Mouse (Mus musculus) cerebellum, adult 2 months (tissue): Measurements from ENCODE around the gene Lin9. TPM values are rescaled to one million over a fixed set of nuclear protein-coding genes. Genes with fewer than 3 reads are reported as not detected.
A peak's percentile ranks its signal among the peaks of the same experiment; 100 is the strongest.

Experiments
- DNase-seq, 2 experiments: peaks; one replicate each; pipeline ENCODE4 v3.0.0; 2021
- H3K27ac ChIP-seq: fragments of 200-500 bp; 2 replicates; pipeline ENCODE4 v1.5.1; 2012; ENCODE audit warnings: low read length, control low read depth, inconsistent platforms; ENCODE audit not compliant: insufficient read depth
- H3K27me3 ChIP-seq: fragments of 200-500 bp; 2 replicates; pipeline ENCODE4 v1.6.1; 2012; ENCODE audit warnings: inconsistent platforms, mild to moderate bottlenecking, low read length, moderate library complexity; ENCODE audit not compliant: control insufficient read depth, insufficient read depth
- H3K4me1 ChIP-seq: fragments of 200-500 bp; 2 replicates; pipeline ENCODE4 v1.6.1; 2011; ENCODE audit warnings: low read length; ENCODE audit not compliant: control insufficient read depth, insufficient read depth
- H3K4me3 ChIP-seq: fragments of 200-500 bp; replicated peaks from 2 replicates; pipeline ENCODE3; 2011; ENCODE audit warnings: mild to moderate bottlenecking, low read depth, low read length, control low read depth; ENCODE audit not compliant: insufficient read depth
- CTCF ChIP-seq: fragments of 200-500 bp; IDR thresholded peaks from 2 replicates; pipeline ENCODE4 v1.5.1; 2011; ENCODE audit warnings: low read depth, mild to moderate bottlenecking, control low read depth, low read length, moderate library complexity, borderline replicate concordance; ENCODE audit not compliant: insufficient read depth
- POLR2A ChIP-seq: fragments of 200-500 bp; IDR thresholded peaks from 2 replicates; pipeline ENCODE4 v1.6.1; 2011; ENCODE audit warnings: low read length, control low read depth, borderline replicate concordance; ENCODE audit not compliant: insufficient read depth
- WGBS: fragments of 180-500 bp; shearing (Covaris S2); methylation state at CpG from one replicate; pipeline ENCODE4 v1.1.7; 2018; 5-methylcytosine and 5-hydroxymethylcytosine counted together
- polyA plus RNA-seq: library from polyadenylated mRNA; depleted of rRNA; stranded (reverse); fragments of >200 nt; gene quantifications from 2 replicates; pipeline ENCODE4 v1.2.3, GENCODE M21; 2012; rRNA removed

The Lin9 gene
- polyA plus RNA-seq, 1 experiment: 5.2 TPM

DNA sequence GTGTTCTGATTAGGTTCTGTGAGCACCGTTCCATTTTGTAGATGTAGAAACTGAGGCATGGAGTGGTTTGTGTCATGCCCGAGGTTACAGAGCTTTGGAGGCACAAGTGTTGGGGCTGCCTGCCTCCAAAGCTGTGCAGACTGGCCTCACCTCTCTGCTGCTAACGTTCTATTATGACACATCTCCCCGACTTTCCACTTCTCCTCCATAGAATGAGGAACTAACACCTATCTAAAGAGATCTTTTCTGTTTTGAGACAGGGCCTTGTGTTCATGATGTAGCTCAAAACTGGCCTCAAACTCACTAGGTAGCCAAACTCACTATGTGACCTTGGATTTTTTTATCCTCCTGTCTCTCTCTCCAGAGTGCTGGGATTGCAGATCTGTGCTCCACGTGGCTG lies 77.8 kb downstream of the Lin9 start:
- no peak for TF ChIP-seq POLR2A
- TF ChIP-seq CTCF: no peak
- Histone ChIP-seq H3K27me3 (no peaks in the 10 kb centered on the region), H3K4me1 (no peaks in the 10 kb centered on the region), H3K4me3 (no peak overlapping the region), H3K27ac (no peak overlapping the region)
- WGBS: 79% methylated on average over 5 of the region's 5 CpGs
- no peak for DNase-seq

GRCm38 (mm10) chr1:180719483-180719882 lies 78.5 kb downstream of the Lin9 start:
- Histone ChIP-seq H3K27me3 (no peaks in the 10 kb centered on the region), H3K4me1 (no peaks in the 10 kb centered on the region), H3K4me3 (no peak overlapping the region), H3K27ac (no peak overlapping the region)
- DNase-seq: no peak
- no peak for TF ChIP-seq POLR2A
- no peak for TF ChIP-seq CTCF
- 79% methylated on average over 6 of the region's 6 CpGs for WGBS

- peak; percentile 68 to 84 for DNase-seq
- TF ChIP-seq POLR2A (no peak), CTCF (peak; percentile 97)
- H3K27ac ChIP-seq: no peak overlapping the region
- H3K4me1 ChIP-seq: no peaks in the 10 kb centered on the region
- H3K4me3 ChIP-seq: no peak overlapping the region
- 11% methylated on average over 5 of the region's 5 CpGs for WGBS
- H3K27me3 ChIP-seq: no peaks in the 10 kb centered on the region
These were observed 79.2 kb downstream of the Lin9 start for GRCm38 (mm10) chr1:180719951-180720689.

- Histone ChIP-seq H3K27me3 (no peaks in the 10 kb centered on the region), H3K27ac (no peak overlapping the region), H3K4me1 (peaks cover 3% of the 10 kb centered on the region; the same call in 1 of the 2 replicates), H3K4me3 (no peak overlapping the region)
- no peak for DNase-seq
- no peak for TF ChIP-seq POLR2A
- TF ChIP-seq CTCF: no peak
- 58% methylated on average over 1 of the region's 1 CpGs for WGBS
These were observed 81.7 kb downstream of the Lin9 start for GRCm38 (mm10) chr1:180722608-180723007.

GRCm38 (mm10) chr1:180723701-180724238 lies 82.8 kb downstream of the Lin9 start:
- TF ChIP-seq CTCF: no peak
- no peak for TF ChIP-seq POLR2A
- no peak overlapping the region for H3K4me3 ChIP-seq
- no peak overlapping the region for H3K27ac ChIP-seq
- peaks cover 3% of the 10 kb centered on the region; the same call in 1 of the 2 replicates for H3K4me1 ChIP-seq
- DNase-seq: no peak
- whole genome bisulfite sequencing: 79% methylated on average over 1 of the region's 1 CpGs
- no peaks in the 10 kb centered on the region for H3K27me3 ChIP-seq

DNA sequence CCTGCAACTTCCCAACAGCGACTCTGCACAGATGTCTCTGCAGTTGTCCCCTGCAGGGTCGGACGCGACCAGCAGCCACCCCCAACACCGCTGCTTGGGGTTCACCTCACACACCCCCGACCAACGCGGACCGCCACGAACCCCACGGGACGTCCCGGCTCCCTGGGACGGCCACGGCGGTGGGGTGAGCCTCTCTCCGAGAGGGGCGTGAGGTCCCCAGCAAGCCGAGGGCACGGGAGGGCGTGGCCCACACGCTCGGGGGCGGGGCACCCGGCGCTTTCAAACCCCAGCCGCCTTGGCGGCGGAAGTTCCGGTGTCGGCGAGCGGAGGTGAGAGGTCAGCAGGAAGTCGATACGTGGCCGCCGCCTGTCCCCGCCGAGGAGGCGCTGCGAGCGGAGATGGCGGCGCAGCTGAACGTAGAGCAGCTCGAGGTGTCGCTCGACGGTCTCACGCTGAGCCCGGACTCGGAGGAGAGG lies 84.8 kb downstream of the Lin9 start, which contains the start of gene Acbd3:
Gene Acbd3, plus strand, starts transcription at position 340 of the 476 bp plus-strand sequence.
- Histone ChIP-seq H3K4me1 (peaks cover 3% of the 10 kb centered on the region; the same call in 1 of the 2 replicates), H3K4me3 (peak within 1 kb of the TSS; percentile 96), H3K27ac (peak within 1 kb of the TSS; percentile 79), H3K27me3 (no peaks in the 10 kb centered on the region)
- WGBS: under 1% methylated on average over 52 of the region's 52 CpGs
- peak; percentile 77 for TF ChIP-seq POLR2A
- TF ChIP-seq CTCF: no peak
- DNase-seq: peak; percentile 88 to 89

- no peak overlapping the region for H3K27ac ChIP-seq
- H3K27me3 ChIP-seq: no peaks in the 10 kb centered on the region
- under 1% methylated on average over 42 of the region's 42 CpGs for WGBS
- peaks cover 3% of the 10 kb centered on the region; the same call in 1 of the 2 replicates for H3K4me1 ChIP-seq
- DNase-seq: no peak
- H3K4me3 ChIP-seq: peak overlapping the region; percentile 96
- TF ChIP-seq CTCF: no peak
These were observed 85.2 kb downstream of the Lin9 start for GRCm38 (mm10) chr1:180726183-180726582.

- DNase-seq: no peak
- Histone ChIP-seq H3K4me3 (no peak overlapping the region), H3K27me3 (no peaks in the 10 kb centered on the region), H3K4me1 (peaks cover 3% of the 10 kb centered on the region; the same call in 1 of the 2 replicates), H3K27ac (no peak overlapping the region)
- TF ChIP-seq POLR2A (no peak), CTCF (no peak)
- WGBS: 93% methylated on average over 3 of the region's 3 CpGs
These were observed 88.3 kb downstream of the Lin9 start for GRCm38 (mm10) chr1:180729231-180729630.

Other genes with a start within 250 kb of the Lin9 start
- 7.3 and 8.2 TPM in 2 replicates for gene Stum, start 157.6 kb upstream of the Lin9 start, polyA plus RNA-seq
- 58.1 and 63.1 TPM in 2 replicates for gene Parp1, start 72.2 kb upstream of the Lin9 start, polyA plus RNA-seq
- not detected in 2 replicates for gene Mixl1, start 55.9 kb downstream of the Lin9 start, polyA plus RNA-seq
- gene Acbd3, start 84.9 kb downstream of the Lin9 start, polyA plus RNA-seq: 27.2 and 28.1 TPM in 2 replicates
- gene H3f3a, start 172.8 kb downstream of the Lin9 start, polyA plus RNA-seq: 463 and 518 TPM in 2 replicates
- gene Sde2, start 210.0 kb downstream of the Lin9 start, polyA plus RNA-seq: 16.8 and 17.7 TPM in 2 replicates